Mouse (Mus musculus): ENCODE results near the gene Tcf7l2. TPM values are rescaled to one million over a fixed set of nuclear protein-coding genes. Genes with fewer than 3 reads are reported as not detected.

Gene Tcf7l2
- polyA plus RNA-seq, 1 experiment = 18.8 TPM

- TF ChIP-seq CTCF (IDR thresholded peaks at IDR 0.05; ENCODE audit: low read depth, low read length) = no peak
- no peak for TF ChIP-seq POLR2A (IDR thresholded peaks at IDR 0.05; ENCODE audit: borderline replicate concordance, low read depth, low read length)
- peaks cover 30% of the 10 kb centered on the region for H3K4me1 ChIP-seq (ENCODE audit: control insufficient read depth, insufficient read depth, low read length)
- no peak overlapping the region for H3K4me3 ChIP-seq (ENCODE audit: insufficient read depth, low read length)
- no peak overlapping the region for H3K27ac ChIP-seq (ENCODE audit: insufficient read depth, low read depth, low read length)
Measured at GRCm38 (mm10) chr19:55862559-55862958, 120.9 kb downstream of the Tcf7l2 start.

GRCm38 (mm10) chr19:55865049-55865448, 123.4 kb downstream of the Tcf7l2 start:
- H3K4me3 ChIP-seq (ENCODE audit: insufficient read depth, low read length) = no peak overlapping the region
- no peak overlapping the region for H3K27ac ChIP-seq (ENCODE audit: insufficient read depth, low read depth, low read length)
- H3K4me1 ChIP-seq (ENCODE audit: control insufficient read depth, insufficient read depth, low read length) = peaks cover 38% of the 10 kb centered on the region
- TF ChIP-seq POLR2A (IDR thresholded peaks at IDR 0.05; ENCODE audit: borderline replicate concordance, low read depth, low read length) (no peak), CTCF (IDR thresholded peaks at IDR 0.05; ENCODE audit: low read depth, low read length) (no peak)

GRCm38 (mm10) chr19:55865774-55866578, 124.4 kb downstream of the Tcf7l2 start:
- TF ChIP-seq CTCF (IDR thresholded peaks at IDR 0.05; ENCODE audit: low read depth, low read length) (no peak), POLR2A (IDR thresholded peaks at IDR 0.05; ENCODE audit: borderline replicate concordance, low read depth, low read length) (no peak)
- H3K4me1 ChIP-seq (ENCODE audit: control insufficient read depth, insufficient read depth, low read length) = peaks cover 38% of the 10 kb centered on the region
- no peak overlapping the region for H3K27ac ChIP-seq (ENCODE audit: insufficient read depth, low read depth, low read length)
- H3K4me3 ChIP-seq (ENCODE audit: insufficient read depth, low read length) = peak overlapping the region; percentile 6; the same call in 1 of the 2 replicates

GRCm38 (mm10) chr19:55867255-55867654, 125.6 kb downstream of the Tcf7l2 start:
- Histone ChIP-seq H3K4me3 (ENCODE audit: insufficient read depth, low read length) (no peak overlapping the region), H3K27ac (ENCODE audit: insufficient read depth, low read depth, low read length) (no peak overlapping the region), H3K4me1 (ENCODE audit: control insufficient read depth, insufficient read depth, low read length) (peaks cover 38% of the 10 kb centered on the region)
- TF ChIP-seq CTCF (IDR thresholded peaks at IDR 0.05; ENCODE audit: low read depth, low read length) (no peak), POLR2A (IDR thresholded peaks at IDR 0.05; ENCODE audit: borderline replicate concordance, low read depth, low read length) (no peak)

GRCm38 (mm10) chr19:55867905-55868304, 126.3 kb downstream of the Tcf7l2 start:
- Histone ChIP-seq H3K27ac (ENCODE audit: insufficient read depth, low read depth, low read length) (no peak overlapping the region), H3K4me3 (ENCODE audit: insufficient read depth, low read length) (no peak overlapping the region), H3K4me1 (ENCODE audit: control insufficient read depth, insufficient read depth, low read length) (peaks cover 32% of the 10 kb centered on the region)
- no peak for TF ChIP-seq CTCF (IDR thresholded peaks at IDR 0.05; ENCODE audit: low read depth, low read length)
- no peak for TF ChIP-seq POLR2A (IDR thresholded peaks at IDR 0.05; ENCODE audit: borderline replicate concordance, low read depth, low read length)

- peaks cover 31% of the 10 kb centered on the region for H3K4me1 ChIP-seq (ENCODE audit: control insufficient read depth, insufficient read depth, low read length)
- TF ChIP-seq CTCF (IDR thresholded peaks at IDR 0.05; ENCODE audit: low read depth, low read length) = no peak
- no peak overlapping the region for H3K4me3 ChIP-seq (ENCODE audit: insufficient read depth, low read length)
- no peak overlapping the region for H3K27ac ChIP-seq (ENCODE audit: insufficient read depth, low read depth, low read length)
Measured at GRCm38 (mm10) chr19:55868597-55868996, 127.0 kb downstream of the Tcf7l2 start.

GRCm38 (mm10) chr19:55870825-55871224, 129.2 kb downstream of the Tcf7l2 start:
- TF ChIP-seq POLR2A (IDR thresholded peaks at IDR 0.05; ENCODE audit: borderline replicate concordance, low read depth, low read length) (no peak), CTCF (IDR thresholded peaks at IDR 0.05; ENCODE audit: low read depth, low read length) (no peak)
- H3K27ac ChIP-seq (ENCODE audit: insufficient read depth, low read depth, low read length) = no peak overlapping the region
- peaks cover 20% of the 10 kb centered on the region for H3K4me1 ChIP-seq (ENCODE audit: control insufficient read depth, insufficient read depth, low read length)

GRCm38 (mm10) chr19:55871496-55871895, 129.9 kb downstream of the Tcf7l2 start:
- TF ChIP-seq CTCF (IDR thresholded peaks at IDR 0.05; ENCODE audit: low read depth, low read length) = no peak
- TF ChIP-seq POLR2A (IDR thresholded peaks at IDR 0.05; ENCODE audit: borderline replicate concordance, low read depth, low read length) = no peak
- no peak overlapping the region for H3K27ac ChIP-seq (ENCODE audit: insufficient read depth, low read depth, low read length)
- H3K4me3 ChIP-seq (ENCODE audit: insufficient read depth, low read length) = no peak overlapping the region
- H3K4me1 ChIP-seq (ENCODE audit: control insufficient read depth, insufficient read depth, low read length) = peaks cover 18% of the 10 kb centered on the region

More at GRCm38 (mm10) chr19:55870825-55871224, 129.2 kb downstream of the Tcf7l2 start:
- no peak overlapping the region for H3K4me3 ChIP-seq (ENCODE audit: insufficient read depth, low read length)

GRCm38 (mm10) chr19:55873221-55873620, 131.6 kb downstream of the Tcf7l2 start:
- TF ChIP-seq CTCF (IDR thresholded peaks at IDR 0.05; ENCODE audit: low read depth, low read length) = no peak
- no peak for TF ChIP-seq POLR2A (IDR thresholded peaks at IDR 0.05; ENCODE audit: borderline replicate concordance, low read depth, low read length)
- H3K27ac ChIP-seq (ENCODE audit: insufficient read depth, low read depth, low read length) = no peak overlapping the region

GRCm38 (mm10) chr19:55876501-55876900, 134.9 kb downstream of the Tcf7l2 start:
- no peak overlapping the region for H3K27ac ChIP-seq (ENCODE audit: insufficient read depth, low read depth, low read length)
- H3K4me1 ChIP-seq (ENCODE audit: control insufficient read depth, insufficient read depth, low read length) = peaks cover 5% of the 10 kb centered on the region
- H3K4me3 ChIP-seq (ENCODE audit: insufficient read depth, low read length) = no peak overlapping the region
- no peak for TF ChIP-seq CTCF (IDR thresholded peaks at IDR 0.05; ENCODE audit: low read depth, low read length)
- TF ChIP-seq POLR2A (IDR thresholded peaks at IDR 0.05; ENCODE audit: borderline replicate concordance, low read depth, low read length) = no peak

More at GRCm38 (mm10) chr19:55873221-55873620, 131.6 kb downstream of the Tcf7l2 start:
- H3K4me3 ChIP-seq (ENCODE audit: insufficient read depth, low read length) = no peak overlapping the region
- H3K4me1 ChIP-seq (ENCODE audit: control insufficient read depth, insufficient read depth, low read length) = peaks cover 7% of the 10 kb centered on the region
